Mouse (Mus musculus) E14TG2a.4 (cell line): ENCODE data around the gene Hist1h1a.

Source experiments
- CTCF ChIP-seq: conservative IDR thresholded peaks from 2 replicates; pipeline ENCODE4 v1.5.1; 2014; ENCODE audit warnings: low read length
- NANOG ChIP-seq: IDR thresholded peaks from 2 replicates; pipeline ENCODE4 v1.6.1; 2014; ENCODE audit warnings: borderline replicate concordance, low read length, mixed read lengths
- POU5F1 ChIP-seq: IDR thresholded peaks from 2 replicates; pipeline ENCODE4 v1.6.1; 2014; ENCODE audit warnings: low read length, borderline replicate concordance

GRCm38 (mm10) chr13:23729706-23730105 is 33.8 kb upstream of the Hist1h1a start:
- no peak for TF ChIP-seq CTCF
- no peak for TF ChIP-seq POU5F1
- no peak for TF ChIP-seq NANOG
